Mouse (Mus musculus) heart, adult 11 months (tissue): ENCODE data around the gene Zfp750.

Experiments
- DNase-seq: peaks from one replicate; pipeline ENCODE4 v3.0.0; 2022

Zfp750 gene

DNA sequence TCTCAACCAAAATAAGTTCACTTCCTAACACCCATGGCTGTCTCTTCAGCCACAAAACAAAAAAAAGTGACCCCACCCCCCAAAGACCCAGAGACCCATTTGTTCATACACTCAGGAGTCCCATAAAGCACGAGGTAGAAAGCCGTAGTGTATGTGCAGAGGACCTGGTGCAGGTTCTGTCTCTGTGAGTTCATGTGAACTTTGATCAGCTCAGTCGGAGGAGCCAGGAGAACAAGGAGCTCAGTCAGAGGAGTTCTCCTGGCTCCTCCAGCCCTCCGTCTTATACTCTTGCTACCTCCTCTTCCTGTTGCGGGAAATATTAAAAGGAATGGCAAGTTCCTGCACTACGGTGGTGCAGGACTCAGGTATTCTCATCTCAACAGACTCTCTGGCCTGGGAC lies 51.7 kb downstream of the Zfp750 start:
- DNase-seq: no peak
